Mouse (Mus musculus): ENCODE results near the gene Cdc25a.

DNA sequence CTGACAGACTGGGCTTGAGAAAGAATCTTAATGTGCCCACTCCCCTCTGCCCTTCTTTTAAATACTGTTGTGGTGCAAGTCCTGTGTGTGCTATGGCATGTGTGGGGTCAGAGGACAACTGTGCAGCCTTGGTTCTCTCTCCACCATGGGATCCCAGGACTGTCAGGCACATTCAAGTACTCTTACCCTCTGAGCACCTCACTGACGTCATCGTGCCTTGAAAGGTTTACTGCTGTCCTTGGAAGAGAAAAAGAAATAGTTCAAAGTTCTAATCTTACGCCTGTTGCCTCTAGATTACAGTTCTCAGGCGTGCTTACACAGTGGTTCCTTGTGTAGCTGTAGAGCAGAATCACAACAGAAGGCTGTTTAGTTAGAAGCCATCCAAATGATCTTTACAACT lies 10.9 kb downstream of the Cdc25a start:
- no peak for TF ChIP-seq CTCF (IDR thresholded peaks at IDR 0.05; ENCODE audit: control insufficient read depth, insufficient read depth, low read length)
- no peak for TF ChIP-seq POLR2A (IDR thresholded peaks at IDR 0.05; ENCODE audit: borderline replicate concordance, control insufficient read depth, low read depth, low read length)
